ENCODE assay signal across 27 mouse cellular contexts in the genomic region with DNA sequence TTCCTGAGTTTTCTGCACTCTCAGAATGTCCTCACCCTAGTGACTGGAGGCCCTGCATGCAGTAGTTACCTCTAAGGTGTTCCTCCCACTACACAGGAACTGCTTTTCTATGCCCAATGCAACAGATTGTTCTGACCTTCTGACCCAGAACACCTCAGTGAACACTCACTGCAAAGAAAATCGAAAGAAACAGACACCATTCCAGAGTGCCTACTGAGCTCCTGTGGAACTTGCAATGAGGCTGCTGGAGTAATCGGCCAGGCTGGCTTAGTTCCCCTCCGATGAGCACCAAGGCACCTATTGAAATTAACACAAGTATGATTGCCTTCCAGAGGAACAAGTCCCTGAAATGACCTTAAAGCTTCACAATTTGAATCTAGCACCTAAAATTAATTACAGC. TPM values are rescaled to one million over a fixed set of nuclear protein-coding genes. Genes with fewer than 3 reads are reported as not detected.
DNase-seq lines count a peak whose midpoint lies in the region; ATAC-seq and TF ChIP-seq lines count a peak whose summit lies in the region.
"Had no signal": no experiment of that assay in that cellular context is flagged by ENCODE, and none has a peak within 500 bp of the region (broad histone marks: within the 10 kb centered on the region; RNA-seq: fewer than 3 reads in every experiment).

No protein-coding gene starts in this region.

- peaks cover 15% of the 10 kb centered on the region; the same call in 1 of the 2 replicates for H3K4me1 ChIP-seq in kidney, adult 2 months (ENCODE audit: control insufficient read depth, insufficient read depth, low read length)
- H3K4me1 ChIP-seq in kidney, embryonic 15.5 days: no peaks in the 10 kb centered on the region; the same call in 1 of the 2 replicates
- H3K4me1 ChIP-seq in kidney, postnatal 0 days (replicated peaks; ENCODE audit: insufficient read depth, low read length): no peaks in the 10 kb centered on the region
- H3K4me1 ChIP-seq: embryonic facial prominence, embryonic 12.5 days; forebrain, embryonic 12.5 days had no signal

- 28% methylated on average over 3 of the region's 3 CpGs for WGBS in kidney, adult 2 months
- 58% methylated on average over 3 of the region's 3 CpGs for WGBS in kidney, embryonic 15.5 days
- 41% methylated on average over 3 of the region's 3 CpGs for WGBS in kidney, postnatal 0 days

- TF ChIP-seq POLR2A in kidney, adult 2 months (IDR thresholded peaks at IDR 0.05; ENCODE audit: low read depth, low read length): no peak

- no peak overlapping the region for H3K9ac ChIP-seq in kidney, embryonic 15.5 days
- H3K9ac ChIP-seq in kidney, postnatal 0 days (ENCODE audit: low read depth, low read length): no peak overlapping the region
- H3K9ac ChIP-seq: embryonic facial prominence, embryonic 12.5 days; forebrain, embryonic 12.5 days had no signal

- H3K36me3 ChIP-seq in kidney, adult 2 months (ENCODE audit: control insufficient read depth, insufficient read depth, low read length): no peaks in the 10 kb centered on the region
- H3K36me3 ChIP-seq in kidney, embryonic 15.5 days: no peaks in the 10 kb centered on the region
- no peaks in the 10 kb centered on the region for H3K36me3 ChIP-seq in kidney, postnatal 0 days (ENCODE audit: insufficient read depth, low read length)
- H3K36me3 ChIP-seq: embryonic facial prominence, embryonic 12.5 days; forebrain, embryonic 12.5 days; G1E had no signal

- peak overlapping the region; percentile 18; the same call in 1 of the 2 replicates for H3K27ac ChIP-seq in kidney, adult 2 months (ENCODE audit: insufficient read depth, low read depth, low read length)
- peak overlapping the region; percentile 13; the same call in 1 of the 2 replicates for H3K27ac ChIP-seq in kidney, embryonic 15.5 days
- H3K27ac ChIP-seq in kidney, postnatal 0 days: 0 out of 2 replicates have a peak overlapping the region, but pooled peaks have one; percentile 47
- H3K27ac ChIP-seq: embryonic facial prominence, embryonic 10.5 days; embryonic facial prominence, embryonic 12.5 days; forebrain, embryonic 10.5 days; forebrain, embryonic 12.5 days had no signal

- H3K4me2 ChIP-seq in kidney, embryonic 15.5 days: no peak overlapping the region
- H3K4me2 ChIP-seq in kidney, postnatal 0 days (ENCODE audit: low read length): no peak overlapping the region
- H3K4me2 ChIP-seq: embryonic facial prominence, embryonic 12.5 days; forebrain, embryonic 12.5 days had no signal

- H3K27me3 ChIP-seq in kidney, adult 2 months (replicated peaks; ENCODE audit: control insufficient read depth, insufficient read depth, low read length): no peaks in the 10 kb centered on the region
- no peaks in the 10 kb centered on the region for H3K27me3 ChIP-seq in kidney, embryonic 15.5 days
- no peaks in the 10 kb centered on the region for H3K27me3 ChIP-seq in kidney, postnatal 0 days (ENCODE audit: insufficient read depth, low read length)
- H3K27me3 ChIP-seq: CH12.LX; embryonic facial prominence, embryonic 12.5 days; forebrain, embryonic 12.5 days had no signal

- H3K9me3 ChIP-seq in kidney, embryonic 15.5 days (replicated peaks): no peaks in the 10 kb centered on the region
- H3K9me3 ChIP-seq in kidney, postnatal 0 days (replicated peaks; ENCODE audit: low read length): no peaks in the 10 kb centered on the region
- H3K9me3 ChIP-seq: embryonic facial prominence, embryonic 10.5 days; embryonic facial prominence, embryonic 12.5 days; forebrain, embryonic 10.5 days; forebrain, embryonic 12.5 days; G1E had no signal

- ATAC-seq in kidney, embryonic 15.5 days (replicated peaks; ENCODE audit: low FRiP score): no peak; the same call in 1 of the 2 replicates
- ATAC-seq in kidney, postnatal 0 days (replicated peaks; ENCODE audit: low FRiP score, low read depth): no peak
- ATAC-seq: activated CD4-positive, CD25-positive, alpha-beta regulatory T cell, adult 4 months; CD4-positive, CD25-positive, alpha-beta regulatory T cell, adult 4 months; forebrain, embryonic 14.5 days; forebrain, embryonic 16.5 days had no signal

- TF ChIP-seq CTCF in kidney, adult 2 months (conservative IDR thresholded peaks at IDR 0.05; ENCODE audit: insufficient read depth, insufficient read length, low read depth, low read length): no peak
- no peak for TF ChIP-seq CTCF in kidney, postnatal 0 days (IDR thresholded peaks at IDR 0.05; ENCODE audit: low read depth)

- peak; percentile 32 for DNase-seq in kidney, adult 2 months
- DNase-seq in kidney, postnatal 4 days: no peak
- DNase-seq in kidney, adult 9 months: no peak
- DNase-seq in kidney, postnatal 0 days (ENCODE audit: low spot score): no peak
- DNase-seq in kidney, postnatal 10 days: no peak
- DNase-seq in Muller cell, postnatal 12 days (ENCODE audit: inconsistent ontology term): peak; percentile 21
- DNase-seq in heart, adult 8-10 months (ENCODE audit: low spot score): no peak
- DNase-seq: adrenal gland, adult 8-10 months; adrenal gland, postnatal 14 days; adrenal gland, postnatal 36 days; B cell, adult 2 months; cerebellum, adult 11-12 months; cerebellum, adult 2 months; cerebellum, adult 9-10 months; cerebellum, postnatal 25 days had no signal

- no peak overlapping the region for H3K4me3 ChIP-seq in kidney, adult 2 months (ENCODE audit: insufficient read depth, low read depth, low read length)
- H3K4me3 ChIP-seq in kidney, embryonic 15.5 days (replicated peaks): no peak overlapping the region
- H3K4me3 ChIP-seq in kidney, postnatal 0 days (replicated peaks; ENCODE audit: low read depth, low read length): no peak overlapping the region
- H3K4me3 ChIP-seq: embryonic facial prominence, embryonic 10.5 days; embryonic facial prominence, embryonic 12.5 days; erythroblast, embryonic 14.5 days; forebrain, embryonic 10.5 days; forebrain, embryonic 12.5 days had no signal

RNA-seq across cellular contexts. Expression of a gene that starts 9.2 kb away (rescaled TPM):
- 12.6 and 17.2 TPM in 2 replicates for polyA plus RNA-seq in kidney, adult 2 months (2012; rRNA removed)
- polyA plus RNA-seq in kidney, embryonic 15.5 days (2015; fragmentation: Nextera tagmentation; extraction: Ambion mirVana): 43.5 and 46.8 TPM in 2 replicates
- polyA plus RNA-seq in kidney, postnatal 0 days (2015; fragmentation: Nextera tagmentation; extraction: Ambion mirVana): 30.8 and 42.0 TPM in 2 replicates
- 1 to 10 TPM; 6.5 to 8.5 (median 6.7) TPM for total RNA-seq in heart, adult 8-10 months (2022)
- total RNA-seq: CH12.LX had no signal
- polyA plus RNA-seq: activated CD4-positive, CD25-positive, alpha-beta regulatory T cell, adult 4 months; CD4-positive, CD25-positive, alpha-beta regulatory T cell, adult 4 months; G1E had no signal

Comparison
In these comparisons a context has a peak if more than half of its experiments do, and no peak if none do; other contexts are left out.
1. DNase-seq: peak in kidney, adult 2 months (single experiment) and Muller cell, postnatal 12 days (single experiment); none in kidney, postnatal 4 days (0 of 2), kidney, adult 9 months (single experiment), kidney, postnatal 0 days (single experiment), kidney, postnatal 10 days (single experiment) and heart, adult 8-10 months (single experiment).
2. Peak in every context shown above with its lines, with median percentiles within 50 percentile points of each other: H3K27ac ChIP-seq.